Comparison of ENCODE assay signal across 12 mouse cellular contexts in genomic region chr13:109820866-109821265, GRCm38 (mm10).
DNase-seq lines count a peak whose midpoint lies in the region; ATAC-seq lines count a peak whose summit lies in the region.
"Had no signal": no experiment of that assay in that cellular context is flagged by ENCODE, and none has a peak within 500 bp of the region (broad histone marks: within the 10 kb centered on the region; RNA-seq: fewer than 3 reads in every experiment).

No protein-coding gene starts in this region.

- H3K4me1 ChIP-seq in hindbrain, embryonic 11.5 days (replicated peaks; ENCODE audit: control insufficient read depth, insufficient read depth, low read length): peaks cover 13% of the 10 kb centered on the region; the same call in 1 of the 2 replicates
- peaks cover 27% of the 10 kb centered on the region for H3K4me1 ChIP-seq in hindbrain, embryonic 16.5 days (ENCODE audit: control insufficient read depth, insufficient read depth, low read depth, low read length)
- H3K4me1 ChIP-seq in neural tube, embryonic 13.5 days (replicated peaks): peaks cover 57% of the 10 kb centered on the region
- peaks cover 53% of the 10 kb centered on the region for H3K4me1 ChIP-seq in limb, embryonic 10.5 days

- 73% methylated on average over 3 of the region's 3 CpGs for WGBS in hindbrain, embryonic 11.5 days
- WGBS in hindbrain, embryonic 16.5 days: 73% methylated on average over 3 of the region's 3 CpGs
- whole genome bisulfite sequencing in neural tube, embryonic 13.5 days: 76% methylated on average over 3 of the region's 3 CpGs
- WGBS in limb, embryonic 10.5 days: 63% methylated on average over 3 of the region's 3 CpGs

- H3K4me2 ChIP-seq in hindbrain, embryonic 11.5 days (replicated peaks; ENCODE audit: low read depth, low read length): no peak overlapping the region
- no peak overlapping the region for H3K4me2 ChIP-seq in hindbrain, embryonic 16.5 days (ENCODE audit: low read length)
- no peak overlapping the region for H3K4me2 ChIP-seq in neural tube, embryonic 13.5 days

- no peak overlapping the region for H3K4me3 ChIP-seq in hindbrain, embryonic 11.5 days (ENCODE audit: low read depth, low read length)
- no peak overlapping the region for H3K4me3 ChIP-seq in hindbrain, embryonic 16.5 days (ENCODE audit: low read length)
- H3K4me3 ChIP-seq in neural tube, embryonic 13.5 days: no peak overlapping the region
- no peak overlapping the region for H3K4me3 ChIP-seq in limb, embryonic 10.5 days
- H3K4me3 ChIP-seq: kidney, embryonic 15.5 days; left cerebral cortex, adult 2 months had no signal

- no peak for ATAC-seq in hindbrain, embryonic 11.5 days (ENCODE audit: low FRiP score)
- ATAC-seq in hindbrain, embryonic 16.5 days: no peak
- no peak for ATAC-seq in neural tube, embryonic 13.5 days (ENCODE audit: low read depth)

- H3K27ac ChIP-seq in hindbrain, embryonic 11.5 days (ENCODE audit: low read depth, low read length): peak overlapping the region; percentile 20; the same call in 1 of the 2 replicates
- no peak overlapping the region for H3K27ac ChIP-seq in hindbrain, embryonic 16.5 days (ENCODE audit: low read depth, low read length)
- H3K27ac ChIP-seq in neural tube, embryonic 13.5 days (replicated peaks): peak overlapping the region; percentile 92; the same call in 1 of the 2 replicates
- H3K27ac ChIP-seq in limb, embryonic 10.5 days: peak overlapping the region; percentile 86; the same call in 1 of the 2 replicates

- no peaks in the 10 kb centered on the region for H3K36me3 ChIP-seq in hindbrain, embryonic 11.5 days (ENCODE audit: control insufficient read depth, insufficient read depth, low read length)
- no peaks in the 10 kb centered on the region for H3K36me3 ChIP-seq in hindbrain, embryonic 16.5 days (ENCODE audit: control insufficient read depth, insufficient read depth, low read length)
- H3K36me3 ChIP-seq in neural tube, embryonic 13.5 days: no peaks in the 10 kb centered on the region
- H3K36me3 ChIP-seq in limb, embryonic 10.5 days: no peaks in the 10 kb centered on the region
- H3K36me3 ChIP-seq: kidney, embryonic 15.5 days had no signal

- H3K9me3 ChIP-seq in hindbrain, embryonic 11.5 days (ENCODE audit: control insufficient read depth, low read length): no peaks in the 10 kb centered on the region
- H3K9me3 ChIP-seq in hindbrain, embryonic 16.5 days (ENCODE audit: control insufficient read depth, low read length): no peaks in the 10 kb centered on the region
- no peaks in the 10 kb centered on the region for H3K9me3 ChIP-seq in neural tube, embryonic 13.5 days
- H3K9me3 ChIP-seq in limb, embryonic 10.5 days (replicated peaks): no peaks in the 10 kb centered on the region
- H3K9me3 ChIP-seq: kidney, embryonic 15.5 days had no signal

- DNase-seq in hindbrain, embryonic 11.5 days (ENCODE audit: low spot score): no peak
- no peak for DNase-seq in neural tube, embryonic 10.5 days (ENCODE audit: extremely low spot score, low spot score)
- DNase-seq in limb, embryonic 10.5 days (ENCODE audit: low spot score): no peak
- DNase-seq in thymus, postnatal 4 days: peak; percentile 23
- no peak for DNase-seq in urinary bladder, postnatal 4 days (ENCODE audit: low spot score in 2 of 2)
- DNase-seq: gastrocnemius, postnatal 25 days; lung, adult 2 months; right cerebral cortex, postnatal 25 days had no signal

- no peak overlapping the region for H3K9ac ChIP-seq in hindbrain, embryonic 11.5 days (ENCODE audit: low read depth, low read length)
- no peak overlapping the region for H3K9ac ChIP-seq in hindbrain, embryonic 16.5 days (ENCODE audit: low read depth, low read length)
- H3K9ac ChIP-seq in neural tube, embryonic 13.5 days: no peak overlapping the region
- H3K9ac ChIP-seq: kidney, embryonic 15.5 days had no signal

- no peaks in the 10 kb centered on the region for H3K27me3 ChIP-seq in hindbrain, embryonic 11.5 days (ENCODE audit: control insufficient read depth, insufficient read depth, low read length)
- H3K27me3 ChIP-seq in hindbrain, embryonic 16.5 days (replicated peaks; ENCODE audit: control insufficient read depth, insufficient read depth, low read length): no peaks in the 10 kb centered on the region
- H3K27me3 ChIP-seq in neural tube, embryonic 13.5 days: no peaks in the 10 kb centered on the region
- no peaks in the 10 kb centered on the region for H3K27me3 ChIP-seq in limb, embryonic 10.5 days (ENCODE audit: low read depth, poor library complexity, severe bottlenecking)
- H3K27me3 ChIP-seq: kidney, embryonic 15.5 days had no signal
